Mouse (Mus musculus) skeletal muscle tissue, adult 2 months (tissue): ENCODE measurements around the gene Tpmt.

Experiments
- DNase-seq: peaks from one replicate; pipeline ENCODE4 v3.0.0-alpha.2; 2012; ENCODE audit warnings: low read depth, low spot score

The Tpmt gene

GRCm38 (mm10) chr13:46976532-46976931, 68.0 kb downstream of the Tpmt start:
- DNase-seq: no peak

GRCm38 (mm10) chr13:46975930-46976329, 68.6 kb downstream of the Tpmt start:
- no peak for DNase-seq

GRCm38 (mm10) chr13:46975031-46975551, 69.4 kb downstream of the Tpmt start:
- DNase-seq: no peak
